In genomic region chr6:21767787-21768221, GRCm38 (mm10) we compare ENCODE assay signal across 16 mouse cellular contexts.
A peak's percentile ranks its signal among the peaks of the same experiment; 100 is the strongest.
DNase-seq lines count a peak whose midpoint lies in the region; ATAC-seq and TF ChIP-seq lines count a peak whose summit lies in the region.
"Had no signal": no experiment of that assay in that cellular context is flagged by ENCODE, and none has a peak within 500 bp of the region (broad histone marks: within the 10 kb centered on the region; RNA-seq: fewer than 3 reads in every experiment).

No protein-coding gene starts in this region.

- H3K27me3 ChIP-seq in forebrain, embryonic 14.5 days (replicated peaks; ENCODE audit: control insufficient read depth, insufficient read depth, low read length), result no peaks in the 10 kb centered on the region
- no peaks in the 10 kb centered on the region for H3K27me3 ChIP-seq in forebrain, embryonic 12.5 days
- H3K27me3 ChIP-seq in midbrain, embryonic 15.5 days (replicated peaks), result no peaks in the 10 kb centered on the region
- H3K27me3 ChIP-seq in midbrain, embryonic 16.5 days (ENCODE audit: control insufficient read depth, insufficient read depth, low read depth, low read length), result no peaks in the 10 kb centered on the region
- no peaks in the 10 kb centered on the region for H3K27me3 ChIP-seq in hindbrain, postnatal 0 days (ENCODE audit: insufficient read depth, low read length)
- H3K27me3 ChIP-seq in heart, embryonic 12.5 days (replicated peaks), result no peaks in the 10 kb centered on the region
- H3K27me3 ChIP-seq: heart, embryonic 13.5 days; limb, embryonic 15.5 days had no signal

- peak; percentile 63 for ATAC-seq in forebrain, embryonic 14.5 days
- ATAC-seq in forebrain, embryonic 12.5 days (ENCODE audit: low FRiP score), result no peak
- ATAC-seq in midbrain, embryonic 15.5 days (replicated peaks), result 0 out of 2 replicates have a peak, but pooled peaks have one; percentile 17
- ATAC-seq in midbrain, embryonic 16.5 days, result no peak
- ATAC-seq in hindbrain, postnatal 0 days, result peak; percentile 66; the same call in 1 of the 2 replicates
- no peak for ATAC-seq in heart, embryonic 12.5 days (ENCODE audit: insufficient number of reproducible peaks, low FRiP score)
- ATAC-seq: lung, postnatal 0 days had no signal

- no peak for TF ChIP-seq CTCF in hindbrain, postnatal 0 days (IDR thresholded peaks at IDR 0.05; ENCODE audit: low read depth)

- no peak overlapping the region for H3K27ac ChIP-seq in forebrain, embryonic 14.5 days (ENCODE audit: low read depth, low read length)
- H3K27ac ChIP-seq in forebrain, embryonic 12.5 days, result no peak overlapping the region
- H3K27ac ChIP-seq in midbrain, embryonic 15.5 days, result no peak overlapping the region
- no peak overlapping the region for H3K27ac ChIP-seq in midbrain, embryonic 16.5 days (ENCODE audit: low read length)
- no peak overlapping the region for H3K27ac ChIP-seq in hindbrain, postnatal 0 days
- no peak overlapping the region for H3K27ac ChIP-seq in heart, embryonic 12.5 days (ENCODE audit: poor library complexity, severe bottlenecking)
- H3K27ac ChIP-seq: heart, embryonic 13.5 days; stomach, postnatal 0 days had no signal

- H3K9me3 ChIP-seq in forebrain, embryonic 14.5 days (replicated peaks; ENCODE audit: control insufficient read depth, low read length), result no peaks in the 10 kb centered on the region
- no peaks in the 10 kb centered on the region for H3K9me3 ChIP-seq in forebrain, embryonic 12.5 days
- H3K9me3 ChIP-seq in midbrain, embryonic 15.5 days, result no peaks in the 10 kb centered on the region
- H3K9me3 ChIP-seq in midbrain, embryonic 16.5 days (replicated peaks; ENCODE audit: control insufficient read depth, low read length, poor library complexity, severe bottlenecking), result no peaks in the 10 kb centered on the region
- H3K9me3 ChIP-seq in hindbrain, postnatal 0 days (ENCODE audit: low read length), result no peaks in the 10 kb centered on the region
- no peaks in the 10 kb centered on the region for H3K9me3 ChIP-seq in heart, embryonic 12.5 days (replicated peaks)
- H3K9me3 ChIP-seq: heart, embryonic 13.5 days; limb, embryonic 15.5 days had no signal

- 64% methylated on average over 12 of the region's 12 CpGs for WGBS in forebrain, embryonic 14.5 days
- 83% methylated on average over 12 of the region's 12 CpGs for WGBS in forebrain, embryonic 12.5 days
- WGBS in midbrain, embryonic 15.5 days, result 70% methylated on average over 12 of the region's 12 CpGs
- 75% methylated on average over 12 of the region's 12 CpGs for WGBS in midbrain, embryonic 16.5 days
- 30% methylated on average over 12 of the region's 12 CpGs for WGBS in hindbrain, postnatal 0 days
- 85% methylated on average over 12 of the region's 12 CpGs for WGBS in heart, embryonic 12.5 days

- H3K36me3 ChIP-seq in forebrain, embryonic 14.5 days (ENCODE audit: control insufficient read depth, insufficient read depth, low read length), result 0 out of 2 replicates have a peak, but pooled peaks cover 7% of the 10 kb centered on the region
- no peaks in the 10 kb centered on the region for H3K36me3 ChIP-seq in forebrain, embryonic 12.5 days (replicated peaks)
- no peaks in the 10 kb centered on the region for H3K36me3 ChIP-seq in midbrain, embryonic 15.5 days (replicated peaks)
- 0 out of 2 replicates have a peak, but pooled peaks cover 2% of the 10 kb centered on the region for H3K36me3 ChIP-seq in midbrain, embryonic 16.5 days (ENCODE audit: control insufficient read depth, insufficient read depth, low read length)
- no peaks in the 10 kb centered on the region for H3K36me3 ChIP-seq in hindbrain, postnatal 0 days (ENCODE audit: insufficient read depth, low read length)
- peaks cover 12% of the 10 kb centered on the region for H3K36me3 ChIP-seq in heart, embryonic 12.5 days
- H3K36me3 ChIP-seq: limb, embryonic 15.5 days had no signal

- no peaks in the 10 kb centered on the region for H3K4me1 ChIP-seq in forebrain, embryonic 14.5 days (ENCODE audit: control insufficient read depth, insufficient read depth, low read length)
- H3K4me1 ChIP-seq in forebrain, embryonic 12.5 days, result no peaks in the 10 kb centered on the region
- no peaks in the 10 kb centered on the region for H3K4me1 ChIP-seq in midbrain, embryonic 15.5 days
- no peaks in the 10 kb centered on the region for H3K4me1 ChIP-seq in midbrain, embryonic 16.5 days (ENCODE audit: control insufficient read depth, insufficient read depth, low read length)
- no peaks in the 10 kb centered on the region for H3K4me1 ChIP-seq in hindbrain, postnatal 0 days (ENCODE audit: insufficient read depth, low read length)
- 0 out of 2 replicates have a peak, but pooled peaks cover 3% of the 10 kb centered on the region for H3K4me1 ChIP-seq in heart, embryonic 12.5 days (replicated peaks)

- no peak overlapping the region for H3K4me2 ChIP-seq in forebrain, embryonic 14.5 days (ENCODE audit: low read length)
- H3K4me2 ChIP-seq in forebrain, embryonic 12.5 days, result no peak overlapping the region
- H3K4me2 ChIP-seq in midbrain, embryonic 15.5 days, result 0 out of 2 replicates have a peak overlapping the region, but pooled peaks have one; percentile 8
- H3K4me2 ChIP-seq in midbrain, embryonic 16.5 days (ENCODE audit: low read length), result no peak overlapping the region
- H3K4me2 ChIP-seq in hindbrain, postnatal 0 days (ENCODE audit: low read depth, low read length), result peak overlapping the region; percentile 40
- no peak overlapping the region for H3K4me2 ChIP-seq in heart, embryonic 12.5 days
- H3K4me2 ChIP-seq: heart, embryonic 13.5 days; limb, embryonic 15.5 days had no signal

- peak; percentile 60 for DNase-seq in forebrain, embryonic 14.5 days (ENCODE audit: low spot score)
- DNase-seq in kidney, postnatal 4 days, result peak; percentile 11 to 28
- no peak for DNase-seq in kidney, postnatal 36 days
- DNase-seq in hindbrain, postnatal 0 days (ENCODE audit: low spot score), result peak; percentile 61
- DNase-seq: adrenal gland, postnatal 14 days; B cell, adult 2 months; gastrocnemius, postnatal 14 days had no signal

- no peak overlapping the region for H3K9ac ChIP-seq in forebrain, embryonic 14.5 days (ENCODE audit: low read length)
- no peak overlapping the region for H3K9ac ChIP-seq in forebrain, embryonic 12.5 days
- no peak overlapping the region for H3K9ac ChIP-seq in midbrain, embryonic 15.5 days
- H3K9ac ChIP-seq in midbrain, embryonic 16.5 days (ENCODE audit: low read depth, low read length), result no peak overlapping the region
- no peak overlapping the region for H3K9ac ChIP-seq in hindbrain, postnatal 0 days (replicated peaks; ENCODE audit: low read length)
- no peak overlapping the region for H3K9ac ChIP-seq in heart, embryonic 12.5 days
- H3K9ac ChIP-seq: heart, embryonic 13.5 days; limb, embryonic 15.5 days had no signal

- no peak overlapping the region for H3K4me3 ChIP-seq in forebrain, embryonic 14.5 days (ENCODE audit: low read depth, low read length)
- no peak overlapping the region for H3K4me3 ChIP-seq in forebrain, embryonic 12.5 days (replicated peaks)
- no peak overlapping the region for H3K4me3 ChIP-seq in midbrain, embryonic 15.5 days
- H3K4me3 ChIP-seq in midbrain, embryonic 16.5 days (ENCODE audit: low read depth, low read length), result no peak overlapping the region
- no peak overlapping the region; the same call in 1 of the 2 replicates for H3K4me3 ChIP-seq in hindbrain, postnatal 0 days (ENCODE audit: low read length)
- no peak overlapping the region for H3K4me3 ChIP-seq in heart, embryonic 12.5 days
- H3K4me3 ChIP-seq: erythroblast, embryonic 14.5 days; heart, embryonic 13.5 days; limb, embryonic 15.5 days had no signal

Comparison
In these comparisons a context has a peak if more than half of its experiments do, and no peak if none do; other contexts are left out.
1. ATAC-seq: peak in forebrain, embryonic 14.5 days (single experiment), midbrain, embryonic 15.5 days (single experiment) and hindbrain, postnatal 0 days (single experiment); none in forebrain, embryonic 12.5 days (single experiment), midbrain, embryonic 16.5 days (single experiment) and heart, embryonic 12.5 days (single experiment).
2. DNase-seq: peak in forebrain, embryonic 14.5 days (single experiment), kidney, postnatal 4 days (2 of 2) and hindbrain, postnatal 0 days (single experiment); none in kidney, postnatal 36 days (0 of 2).
3. H3K4me2 ChIP-seq: peak in midbrain, embryonic 15.5 days (single experiment) and hindbrain, postnatal 0 days (single experiment); none in forebrain, embryonic 14.5 days (single experiment), forebrain, embryonic 12.5 days (single experiment), midbrain, embryonic 16.5 days (single experiment) and heart, embryonic 12.5 days (single experiment).